8 mouse cellular contexts compared by ENCODE assay signal in the genomic region with DNA sequence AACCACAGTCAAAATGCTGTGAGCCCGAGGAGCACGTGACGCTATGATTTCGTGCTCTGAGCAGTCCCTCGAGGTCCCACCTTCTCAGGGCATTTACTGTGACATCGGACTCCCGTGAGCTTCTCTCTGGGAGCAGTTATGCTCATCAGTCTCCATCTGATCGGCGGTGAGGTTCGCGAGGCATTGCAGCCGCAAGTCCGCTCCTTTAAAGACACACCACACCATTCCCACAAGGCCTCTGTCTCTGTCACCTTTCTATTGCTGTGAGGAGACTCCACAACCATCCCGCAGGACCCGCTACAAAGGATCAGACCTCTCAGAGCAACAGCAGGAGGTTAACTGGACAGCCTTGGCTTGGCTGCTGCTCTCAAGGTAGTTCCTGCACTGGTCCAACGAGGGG. TPM values are rescaled to one million over a fixed set of nuclear protein-coding genes. Genes with fewer than 3 reads are reported as not detected.
DNase-seq lines count a peak whose midpoint lies in the region; ATAC-seq and TF ChIP-seq lines count a peak whose summit lies in the region.
"Had no signal": no experiment of that assay in that cellular context is flagged by ENCODE, and none has a peak within 500 bp of the region (broad histone marks: within the 10 kb centered on the region; RNA-seq: fewer than 3 reads in every experiment).

No protein-coding gene starts in this region.

- H3K9me3 ChIP-seq in embryonic facial prominence, embryonic 11.5 days (replicated peaks; ENCODE audit: control insufficient read depth, low read length): no peaks in the 10 kb centered on the region
- no peaks in the 10 kb centered on the region for H3K9me3 ChIP-seq in hindbrain, embryonic 10.5 days
- no peaks in the 10 kb centered on the region for H3K9me3 ChIP-seq in midbrain, embryonic 15.5 days

- peak overlapping the region; percentile 3; the same call in 1 of the 2 replicates for H3K4me2 ChIP-seq in embryonic facial prominence, embryonic 11.5 days (ENCODE audit: low read depth, low read length)
- H3K4me2 ChIP-seq in midbrain, embryonic 15.5 days: peak overlapping the region; percentile 49

- no peak for TF ChIP-seq CTCF in layer of hippocampus, adult 2 months (conservative IDR thresholded peaks at IDR 0.05)

- H3K27ac ChIP-seq in layer of hippocampus, adult 2 months: peak overlapping the region; percentile 55
- H3K27ac ChIP-seq in embryonic facial prominence, embryonic 11.5 days (replicated peaks; ENCODE audit: low read depth, low read length): no peak overlapping the region
- H3K27ac ChIP-seq in hindbrain, embryonic 10.5 days: peak overlapping the region; percentile 76
- H3K27ac ChIP-seq in midbrain, embryonic 15.5 days: peak overlapping the region; percentile 73

- no peak overlapping the region; the same call in 1 of the 2 replicates for H3K4me3 ChIP-seq in layer of hippocampus, adult 2 months
- peak overlapping the region; percentile 12; the same call in 1 of the 2 replicates for H3K4me3 ChIP-seq in embryonic facial prominence, embryonic 11.5 days (ENCODE audit: low read depth, low read length)
- H3K4me3 ChIP-seq in hindbrain, embryonic 10.5 days: peak overlapping the region; percentile 42
- peak overlapping the region; percentile 15 for H3K4me3 ChIP-seq in midbrain, embryonic 15.5 days

- 16% methylated on average over 16 of the region's 16 CpGs for WGBS in embryonic facial prominence, embryonic 11.5 days
- 13% methylated on average over 16 of the region's 16 CpGs for WGBS in hindbrain, embryonic 10.5 days
- 7% methylated on average over 16 of the region's 16 CpGs for WGBS in midbrain, embryonic 15.5 days

- H3K4me1 ChIP-seq in embryonic facial prominence, embryonic 11.5 days (ENCODE audit: control insufficient read depth, insufficient read depth, low read length): no peaks in the 10 kb centered on the region; the same call in 1 of the 2 replicates
- H3K4me1 ChIP-seq in hindbrain, embryonic 10.5 days (replicated peaks): peaks cover 48% of the 10 kb centered on the region
- peaks cover 46% of the 10 kb centered on the region for H3K4me1 ChIP-seq in midbrain, embryonic 15.5 days

- peak overlapping the region; percentile 10; the same call in 1 of the 2 replicates for H3K9ac ChIP-seq in embryonic facial prominence, embryonic 11.5 days (replicated peaks; ENCODE audit: low read length)
- H3K9ac ChIP-seq in midbrain, embryonic 15.5 days: peak overlapping the region; percentile 34

- H3K27me3 ChIP-seq in embryonic facial prominence, embryonic 11.5 days (ENCODE audit: control insufficient read depth, insufficient read depth, low read length): peaks cover 10% of the 10 kb centered on the region
- H3K27me3 ChIP-seq in hindbrain, embryonic 10.5 days (ENCODE audit: insufficient read depth, poor library complexity, severe bottlenecking): peaks cover 49% of the 10 kb centered on the region
- no peaks in the 10 kb centered on the region for H3K27me3 ChIP-seq in midbrain, embryonic 15.5 days (replicated peaks)

- DNase-seq in layer of hippocampus, adult 2 months (ENCODE audit: low spot score in 2 of 2): no peak
- DNase-seq in layer of hippocampus, adult 9-11 months: no peak
- no peak for DNase-seq in embryonic facial prominence, embryonic 11.5 days (ENCODE audit: low spot score)
- no peak for DNase-seq in hindbrain, embryonic 10.5 days (ENCODE audit: low spot score)
- DNase-seq in adrenal gland, postnatal 25 days: no peak
- DNase-seq in urinary bladder, adult 18-20 months (ENCODE audit: low spot score in 2 of 2): no peak
- DNase-seq: thymus, adult 2 months had no signal

- no peak for ATAC-seq in embryonic facial prominence, embryonic 11.5 days (replicated peaks; ENCODE audit: insufficient number of reproducible peaks, low FRiP score, low TSS enrichment, low read depth)
- ATAC-seq in midbrain, embryonic 15.5 days (replicated peaks): peak; percentile 38

- no peaks in the 10 kb centered on the region for H3K36me3 ChIP-seq in embryonic facial prominence, embryonic 11.5 days (replicated peaks; ENCODE audit: control insufficient read depth, insufficient read depth, low read depth, low read length)
- H3K36me3 ChIP-seq in hindbrain, embryonic 10.5 days: no peaks in the 10 kb centered on the region
- no peaks in the 10 kb centered on the region for H3K36me3 ChIP-seq in midbrain, embryonic 15.5 days (replicated peaks)

RNA-seq across cellular contexts. Expression of gene Wscd2, which starts 28.6 kb away (rescaled TPM):
- 10 to 100 TPM; 85.0 to 89.1 TPM for total RNA-seq in layer of hippocampus, adult 2 months (2021)
- polyA plus RNA-seq in embryonic facial prominence, embryonic 11.5 days (2014; fragmentation: Nextera tagmentation; extraction: Ambion mirVana): 2.2 and 2.7 TPM in 2 replicates
- polyA plus RNA-seq in hindbrain, embryonic 10.5 days (2016; fragmentation: Nextera tagmentation; extraction: Ambion mirVana): 13.1 and 14.5 TPM in 2 replicates
- polyA plus RNA-seq in midbrain, embryonic 15.5 days (2015; fragmentation: Nextera tagmentation; extraction: Ambion mirVana): 16.0 TPM in 2 replicates
- 3.4 and 5.8 TPM in 2 replicates for total RNA-seq in adrenal gland, postnatal 25 days (2021)
